Mouse (Mus musculus) hindbrain, embryonic 13.5 days (tissue): ENCODE measurements around the gene Wdpcp. TPM values are rescaled to one million over a fixed set of nuclear protein-coding genes. Genes with fewer than 3 reads are reported as not detected.

Experiments
- ATAC-seq: fragments of 200-750 bp; cut with Nextera tagmentation; 2 replicates; pipeline ENCODE4 v1.8.0; 2017; ENCODE audit warnings: moderate TSS enrichment; ENCODE audit not compliant: low FRiP score
- H3K27ac ChIP-seq: fragments of 300-500 bp; sonication (generic); 2 replicates; pipeline ENCODE4 v1.5.1; 2015; ENCODE audit warnings: inconsistent platforms, mild to moderate bottlenecking, moderate library complexity
- H3K27me3 ChIP-seq: fragments of 300-500 bp; sonication (generic); 2 replicates; pipeline ENCODE4 v1.6.1; 2015; ENCODE audit warnings: mild to moderate bottlenecking, inconsistent platforms
- H3K36me3 ChIP-seq: fragments of 300-500 bp; sonication (generic); 2 replicates; pipeline ENCODE4 v1.6.1; 2015; ENCODE audit warnings: mild to moderate bottlenecking, inconsistent platforms
- H3K4me1 ChIP-seq: fragments of 300-500 bp; sonication (generic); replicated peaks from 2 replicates; pipeline ENCODE4 v1.6.1; 2015; ENCODE audit warnings: inconsistent platforms
- H3K4me2 ChIP-seq: fragments of 300-500 bp; sonication (generic); 2 replicates; pipeline ENCODE4 v1.6.1; 2015; ENCODE audit warnings: inconsistent platforms, mild to moderate bottlenecking, moderate library complexity
- H3K4me3 ChIP-seq: fragments of 300-500 bp; sonication (generic); 2 replicates; pipeline ENCODE4 v1.5.1; 2015; ENCODE audit warnings: mild to moderate bottlenecking, inconsistent platforms
- H3K9ac ChIP-seq: fragments of 300-500 bp; sonication (generic); 2 replicates; pipeline ENCODE4 v1.6.1; 2015; ENCODE audit warnings: mild to moderate bottlenecking, inconsistent platforms
- H3K9me3 ChIP-seq: fragments of 300-500 bp; sonication (generic); 2 replicates; pipeline ENCODE4 v1.6.1; 2016; ENCODE audit warnings: inconsistent platforms
- WGBS: fragments of 180-500 bp; shearing (Covaris S2); methylation state at CpG from one replicate; pipeline ENCODE4 v1.1.7; 2015; 5-methylcytosine and 5-hydroxymethylcytosine counted together
- polyA plus RNA-seq: library from polyadenylated mRNA; unstranded; fragments of >200 nt; fragmentation: Nextera tagmentation; extraction: Ambion mirVana; gene quantifications from 2 replicates; pipeline ENCODE4 v1.2.1, GENCODE M21; 2015

Gene Wdpcp
- polyA plus RNA-seq, 1 experiment from 2014 or later = 11.8 TPM

DNA sequence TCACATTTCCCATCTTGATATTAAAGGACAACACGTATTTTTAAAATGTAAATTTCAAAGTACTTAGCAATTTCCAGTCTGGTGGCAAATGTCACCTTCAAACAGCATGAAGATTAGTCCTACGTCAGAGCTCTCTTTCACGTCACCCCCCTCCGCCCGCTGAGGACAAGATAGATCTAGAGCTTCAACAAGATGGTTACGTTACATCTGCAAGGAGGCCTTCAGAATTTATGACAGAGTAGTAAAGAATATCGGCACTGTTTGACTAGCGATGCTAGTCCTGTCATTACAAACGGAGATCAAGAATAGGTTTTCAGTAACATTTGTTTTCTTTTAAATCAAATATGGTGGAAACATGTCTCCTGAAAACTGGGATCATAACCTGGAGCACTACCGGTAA lies 1.1 kb upstream of the Wdpcp start:
- H3K4me2 ChIP-seq = peak overlapping the region; percentile 81
- peaks cover 28% of the 10 kb centered on the region for H3K4me1 ChIP-seq
- peak overlapping the region; percentile 81 for H3K9ac ChIP-seq
- H3K36me3 ChIP-seq = peaks cover 8% of the 10 kb centered on the region
- no peaks in the 10 kb centered on the region for H3K9me3 ChIP-seq
- peak overlapping the region; percentile 90 for H3K27ac ChIP-seq
- H3K27me3 ChIP-seq = no peaks in the 10 kb centered on the region
- H3K4me3 ChIP-seq = peak overlapping the region; percentile 81
- 10% methylated on average over 10 of the region's 10 CpGs for WGBS
- ATAC-seq = no peak

DNA sequence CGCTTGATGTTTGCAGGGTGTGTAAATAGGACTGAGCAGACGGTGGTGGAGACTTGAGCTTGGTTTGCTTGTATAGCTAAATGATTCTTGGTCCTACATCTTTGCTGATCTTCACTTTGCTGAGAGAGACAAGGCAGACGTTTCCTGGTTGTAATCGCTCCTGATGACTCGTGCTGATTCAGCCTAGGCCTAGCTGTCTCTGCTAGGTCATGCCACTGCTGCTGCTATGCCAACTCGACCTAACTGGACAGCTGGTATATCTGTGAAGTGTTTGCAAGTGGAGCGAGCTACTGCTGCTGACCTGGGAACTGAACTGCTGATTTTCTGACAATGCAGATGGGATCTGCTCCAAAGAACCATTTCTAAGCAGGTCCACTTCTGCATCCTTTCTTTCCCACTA lies 9.4 kb downstream of the Wdpcp start:
- Histone ChIP-seq H3K9ac (no peak overlapping the region), H3K27ac (no peak overlapping the region), H3K4me3 (no peak overlapping the region), H3K36me3 (no peaks in the 10 kb centered on the region), H3K9me3 (no peaks in the 10 kb centered on the region), H3K27me3 (no peaks in the 10 kb centered on the region), H3K4me2 (no peak overlapping the region), H3K4me1 (no peaks in the 10 kb centered on the region)
- 81% methylated on average over 7 of the region's 7 CpGs for WGBS
- no peak for ATAC-seq

DNA sequence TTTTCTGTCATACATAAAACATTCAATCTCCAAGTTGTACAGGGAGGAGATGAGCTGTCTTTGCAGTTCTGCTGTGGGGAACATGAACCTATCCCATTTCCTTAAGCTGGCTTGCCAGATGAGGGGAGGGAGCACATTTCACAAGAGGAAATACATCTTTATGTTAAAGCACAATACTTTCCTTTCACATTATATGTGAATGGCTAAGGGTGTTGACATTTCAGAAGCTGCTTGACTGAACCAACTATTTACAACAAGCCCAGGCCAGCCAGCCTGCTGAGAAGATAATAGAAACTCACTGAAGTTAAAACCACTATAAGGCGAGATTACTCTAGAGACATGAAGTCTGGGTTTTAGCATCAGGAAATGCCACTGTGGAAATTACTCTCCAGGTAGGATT lies 11.3 kb downstream of the Wdpcp start:
- H3K9me3 ChIP-seq = no peaks in the 10 kb centered on the region
- H3K36me3 ChIP-seq = no peaks in the 10 kb centered on the region
- no peak for ATAC-seq
- no peak overlapping the region for H3K9ac ChIP-seq
- H3K27ac ChIP-seq = no peak overlapping the region
- H3K4me3 ChIP-seq = no peak overlapping the region
- no peaks in the 10 kb centered on the region for H3K27me3 ChIP-seq
- 64% methylated on average over 1 of the region's 1 CpGs for WGBS
- H3K4me1 ChIP-seq = no peaks in the 10 kb centered on the region
- no peak overlapping the region for H3K4me2 ChIP-seq

DNA sequence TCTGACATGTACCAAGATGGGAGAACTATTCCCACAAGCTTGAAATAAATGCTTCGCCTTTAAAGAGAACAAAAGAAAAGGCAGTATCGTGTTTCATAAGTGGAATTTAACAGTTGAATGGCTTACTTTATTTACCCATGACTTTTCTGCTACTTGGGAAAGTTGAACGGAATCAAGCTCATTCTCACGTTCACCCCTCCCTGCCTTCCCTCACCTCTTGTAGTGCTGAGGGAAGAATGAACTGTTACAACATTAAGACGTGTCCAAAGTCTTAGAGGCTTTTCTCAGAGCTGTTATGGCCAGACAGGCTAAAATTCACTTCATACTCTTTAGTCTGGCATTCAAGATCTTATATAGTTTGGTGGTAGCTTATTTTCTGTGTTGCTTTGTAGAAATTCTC lies 30.5 kb downstream of the Wdpcp start:
- no peaks in the 10 kb centered on the region for H3K27me3 ChIP-seq
- no peaks in the 10 kb centered on the region for H3K4me1 ChIP-seq
- H3K9ac ChIP-seq = no peak overlapping the region
- 68% methylated on average over 5 of the region's 5 CpGs for WGBS
- no peak overlapping the region for H3K4me2 ChIP-seq
- H3K27ac ChIP-seq = no peak overlapping the region
- H3K4me3 ChIP-seq = no peak overlapping the region
- no peaks in the 10 kb centered on the region for H3K9me3 ChIP-seq
- ATAC-seq = no peak
- H3K36me3 ChIP-seq = no peaks in the 10 kb centered on the region

DNA sequence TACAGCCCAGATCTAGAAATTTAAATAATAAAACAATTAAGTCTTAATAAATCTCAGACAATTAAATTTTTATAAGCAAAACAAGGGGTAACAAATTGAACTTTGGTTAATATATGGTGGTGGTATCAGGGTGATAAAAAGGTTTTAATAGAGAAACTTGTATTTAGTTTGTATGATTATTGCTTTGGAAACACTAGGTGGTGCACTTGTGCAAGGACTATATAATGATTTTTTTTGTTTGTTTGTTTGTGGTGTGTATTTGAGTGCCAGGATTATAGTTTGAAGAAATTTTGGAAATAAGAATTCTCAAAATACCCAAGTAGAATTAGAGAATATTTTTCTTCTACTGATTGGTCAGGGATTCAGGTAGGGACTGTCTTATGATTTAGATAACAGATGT lies 43.9 kb downstream of the Wdpcp start:
- H3K36me3 ChIP-seq = no peaks in the 10 kb centered on the region
- ATAC-seq = no peak
- no peak overlapping the region for H3K4me3 ChIP-seq
- H3K27ac ChIP-seq = no peak overlapping the region
- H3K4me1 ChIP-seq = no peaks in the 10 kb centered on the region
- H3K9ac ChIP-seq = no peak overlapping the region
- no peaks in the 10 kb centered on the region for H3K9me3 ChIP-seq
- H3K4me2 ChIP-seq = no peak overlapping the region
- no peaks in the 10 kb centered on the region for H3K27me3 ChIP-seq

DNA sequence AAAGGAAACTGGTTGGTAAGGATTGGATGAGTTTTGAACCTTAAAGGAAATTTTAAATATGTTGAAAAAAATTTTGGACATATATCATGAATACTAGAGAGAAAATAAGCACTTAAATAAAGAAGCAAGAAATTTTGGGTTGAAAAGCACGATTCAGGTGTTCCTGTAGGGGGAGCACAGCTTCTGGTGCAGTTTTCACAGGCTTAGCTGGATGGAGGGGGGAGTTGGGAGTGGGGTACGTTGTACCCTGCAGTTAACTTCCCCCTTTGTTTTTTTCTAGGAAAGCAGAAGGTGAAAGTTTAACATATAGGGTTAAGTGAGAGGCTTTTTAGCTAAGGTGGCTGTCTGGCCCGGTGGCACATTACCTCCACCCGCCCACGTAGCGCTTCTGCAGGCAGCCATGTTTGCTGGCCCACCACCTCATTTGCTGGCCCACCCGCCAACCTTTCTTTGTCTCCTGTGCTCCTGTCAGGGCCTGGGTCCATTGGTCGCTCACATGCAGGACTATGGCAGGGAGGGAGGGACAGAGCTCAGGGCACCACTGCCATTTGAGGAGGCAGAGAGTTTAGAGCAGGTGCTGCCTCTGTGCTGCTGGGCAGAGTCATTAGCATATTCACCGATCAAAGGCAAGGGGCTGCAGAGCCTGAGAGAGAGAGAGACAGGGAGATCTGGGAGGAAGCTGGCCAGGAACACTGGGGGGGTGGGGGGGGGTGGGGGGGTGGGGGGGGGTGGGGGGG lies 62.3 kb downstream of the Wdpcp start:
- H3K27me3 ChIP-seq = no peaks in the 10 kb centered on the region
- H3K4me1 ChIP-seq = no peaks in the 10 kb centered on the region
- no peak overlapping the region for H3K27ac ChIP-seq
- no peak overlapping the region for H3K9ac ChIP-seq
- H3K9me3 ChIP-seq = no peaks in the 10 kb centered on the region
- H3K4me2 ChIP-seq = no peak overlapping the region
- no peaks in the 10 kb centered on the region for H3K36me3 ChIP-seq
- 60% methylated on average over 9 of the region's 9 CpGs for WGBS
- ATAC-seq = no peak
- no peak overlapping the region for H3K4me3 ChIP-seq

DNA sequence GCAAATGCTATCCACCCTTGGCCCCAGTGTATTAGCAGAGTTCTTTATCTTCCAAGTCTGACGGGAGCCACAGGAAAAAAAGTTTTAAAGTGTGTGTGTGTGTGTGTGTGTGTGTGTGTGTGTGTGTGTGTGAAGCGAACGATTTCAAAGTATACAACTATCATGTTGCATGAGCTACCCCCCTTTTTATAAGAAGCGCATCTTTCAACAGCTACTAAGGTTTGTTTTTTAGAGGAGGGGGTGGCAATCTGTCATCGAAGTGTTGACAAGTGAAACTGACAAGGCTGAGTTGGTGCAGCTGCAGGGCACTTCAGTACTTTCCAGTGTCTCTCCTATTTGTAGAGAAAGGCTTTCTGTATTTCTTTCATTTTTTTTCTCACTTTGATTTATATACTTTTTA lies 66.3 kb downstream of the Wdpcp start:
- H3K27me3 ChIP-seq = no peaks in the 10 kb centered on the region
- no peaks in the 10 kb centered on the region for H3K36me3 ChIP-seq
- H3K9me3 ChIP-seq = no peaks in the 10 kb centered on the region
- H3K27ac ChIP-seq = no peak overlapping the region
- H3K4me2 ChIP-seq = no peak overlapping the region
- ATAC-seq = no peak
- 76% methylated on average over 5 of the region's 5 CpGs for WGBS
- no peaks in the 10 kb centered on the region for H3K4me1 ChIP-seq
- no peak overlapping the region for H3K4me3 ChIP-seq
- no peak overlapping the region for H3K9ac ChIP-seq

DNA sequence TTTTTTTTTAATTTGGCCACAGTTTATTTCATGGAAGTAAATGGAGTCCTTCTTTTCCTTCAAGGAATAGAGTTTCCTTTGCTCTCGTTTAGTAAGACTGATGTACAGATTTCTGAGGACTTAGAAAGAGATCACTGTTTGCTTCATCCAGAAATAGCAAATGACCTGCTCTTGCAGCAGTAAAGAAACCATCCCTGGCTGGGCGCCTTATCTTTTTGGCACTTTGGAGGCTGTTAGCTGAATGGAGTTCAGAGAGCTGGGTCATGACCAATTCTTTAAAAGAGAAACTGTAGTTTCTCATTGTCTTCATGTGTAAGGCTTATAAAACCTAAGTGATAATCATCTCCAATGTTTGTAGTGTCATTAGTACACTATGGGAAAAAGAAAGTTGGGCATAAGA lies 67.5 kb downstream of the Wdpcp start:
- Histone ChIP-seq H3K27ac (no peak overlapping the region), H3K4me2 (no peak overlapping the region), H3K36me3 (no peaks in the 10 kb centered on the region), H3K4me3 (no peak overlapping the region), H3K4me1 (no peaks in the 10 kb centered on the region), H3K9me3 (no peaks in the 10 kb centered on the region), H3K27me3 (no peaks in the 10 kb centered on the region), H3K9ac (no peak overlapping the region)
- 80% methylated on average over 2 of the region's 2 CpGs for WGBS
- ATAC-seq = no peak

DNA sequence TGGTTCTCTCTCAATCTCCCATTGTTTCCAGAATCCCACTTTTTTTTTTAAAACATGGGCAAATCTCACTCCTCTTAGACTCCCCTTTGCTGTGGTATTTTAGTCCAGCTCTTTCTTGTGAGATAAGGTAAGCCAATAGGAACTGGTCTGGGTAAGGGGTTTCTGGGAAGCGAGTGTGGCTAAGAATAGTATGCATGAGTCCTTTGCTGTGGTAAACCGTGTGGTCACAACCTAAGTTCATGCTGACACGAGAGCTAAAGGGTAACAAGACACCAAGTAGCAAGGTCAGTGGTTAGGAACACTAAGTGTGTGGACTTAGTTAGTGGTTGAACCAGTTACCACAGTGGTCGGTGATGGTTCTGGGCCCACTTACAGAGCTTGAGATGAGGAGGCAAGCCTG lies 72.2 kb downstream of the Wdpcp start:
- Histone ChIP-seq H3K4me1 (no peaks in the 10 kb centered on the region), H3K4me3 (no peak overlapping the region), H3K4me2 (no peak overlapping the region), H3K36me3 (no peaks in the 10 kb centered on the region), H3K27ac (no peak overlapping the region), H3K27me3 (no peaks in the 10 kb centered on the region), H3K9ac (no peak overlapping the region), H3K9me3 (no peaks in the 10 kb centered on the region)
- no peak for ATAC-seq
- 90% methylated on average over 4 of the region's 4 CpGs for WGBS

DNA sequence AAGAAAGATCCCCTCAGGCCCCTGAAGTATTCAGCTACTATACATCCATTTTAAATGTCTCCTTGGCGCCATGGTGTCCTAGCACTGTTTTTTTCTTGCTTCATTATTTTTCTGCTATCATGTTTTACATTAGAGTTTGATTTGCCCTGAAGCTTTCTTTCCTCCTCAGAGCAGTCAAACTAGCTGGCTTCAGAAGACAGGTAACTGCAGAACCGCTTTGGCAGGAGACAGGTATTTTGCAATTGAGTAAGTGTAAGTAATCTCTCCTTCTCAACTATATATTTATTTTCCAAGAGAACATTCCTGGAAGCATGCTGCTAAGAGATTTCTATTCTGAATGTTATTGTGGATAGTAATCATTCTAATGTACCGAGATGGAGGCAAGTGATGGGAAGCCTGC lies 74.1 kb downstream of the Wdpcp start:
- Histone ChIP-seq H3K9ac (no peak overlapping the region), H3K4me2 (no peak overlapping the region), H3K9me3 (no peaks in the 10 kb centered on the region), H3K36me3 (no peaks in the 10 kb centered on the region), H3K4me3 (no peak overlapping the region), H3K4me1 (no peaks in the 10 kb centered on the region), H3K27me3 (no peaks in the 10 kb centered on the region), H3K27ac (no peak overlapping the region)
- WGBS = 87% methylated on average over 3 of the region's 3 CpGs
- ATAC-seq = no peak

DNA sequence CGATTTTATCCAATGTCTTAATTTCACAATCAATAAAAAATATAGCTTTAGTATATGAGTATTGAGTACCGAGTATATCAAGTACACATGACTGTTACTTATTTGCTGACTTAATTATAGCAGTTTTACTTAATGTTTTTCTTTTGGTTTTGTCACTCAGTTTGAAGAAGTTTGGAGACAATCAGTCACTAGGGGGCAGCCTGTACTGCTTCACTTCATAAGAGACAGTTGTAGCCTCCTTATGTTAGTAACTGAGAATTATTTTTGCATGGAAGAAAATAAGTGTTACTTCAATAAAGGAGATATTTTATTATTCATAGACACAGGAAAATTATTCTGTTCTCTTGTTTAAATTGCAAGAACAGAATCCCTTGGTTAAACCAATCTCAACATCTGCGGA lies 87.0 kb downstream of the Wdpcp start:
- Histone ChIP-seq H3K9ac (no peak overlapping the region), H3K27me3 (no peaks in the 10 kb centered on the region), H3K4me1 (no peaks in the 10 kb centered on the region), H3K9me3 (no peaks in the 10 kb centered on the region), H3K36me3 (no peaks in the 10 kb centered on the region), H3K4me2 (no peak overlapping the region), H3K27ac (no peak overlapping the region), H3K4me3 (no peak overlapping the region)
- ATAC-seq = no peak
- WGBS = 83% methylated on average over 3 of the region's 3 CpGs

DNA sequence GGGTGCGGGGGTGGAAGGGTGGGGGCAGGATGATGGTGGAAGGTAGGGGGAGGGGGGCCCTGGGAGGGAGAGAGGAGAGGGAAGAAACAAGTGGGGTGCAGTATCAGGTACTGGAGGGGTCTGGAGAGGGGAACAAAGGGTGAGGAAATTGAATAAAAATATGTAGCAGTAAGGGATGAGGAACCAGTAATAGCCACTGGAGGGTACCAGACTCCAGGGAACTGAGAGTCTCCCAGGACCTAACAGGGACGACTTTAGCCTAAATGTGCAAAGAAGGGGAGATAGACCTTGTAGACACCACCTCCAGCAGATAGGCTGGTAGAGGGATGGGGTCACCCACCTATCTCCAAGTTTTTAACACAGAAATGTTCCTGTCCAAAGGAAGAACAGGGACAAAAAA lies 105.0 kb downstream of the Wdpcp start:
- Histone ChIP-seq H3K27ac (no peak overlapping the region), H3K36me3 (no peaks in the 10 kb centered on the region), H3K9me3 (no peaks in the 10 kb centered on the region), H3K4me1 (no peaks in the 10 kb centered on the region), H3K4me2 (no peak overlapping the region), H3K4me3 (no peak overlapping the region), H3K27me3 (no peaks in the 10 kb centered on the region), H3K9ac (no peak overlapping the region)
- no peak for ATAC-seq
- WGBS = 78% methylated on average over 2 of the region's 2 CpGs

DNA sequence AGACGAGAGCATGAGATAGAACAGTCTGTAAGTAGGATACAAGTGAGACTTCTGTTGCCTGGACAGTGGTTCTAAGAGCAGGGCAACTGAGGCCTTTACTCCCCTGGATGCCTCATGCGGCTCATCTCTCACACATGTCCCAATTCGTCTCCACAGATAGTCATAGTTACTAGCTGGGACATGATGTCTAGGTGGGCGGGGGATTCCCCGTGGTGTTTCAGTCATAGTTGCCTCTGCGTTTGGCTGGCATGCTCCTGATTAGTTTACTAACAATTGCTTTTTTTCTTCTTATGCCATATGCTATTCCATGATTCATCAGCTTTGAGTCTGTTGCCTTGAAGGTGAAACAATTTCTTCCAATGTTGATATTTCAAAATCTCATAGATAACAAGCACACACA lies 116.4 kb downstream of the Wdpcp start:
- Histone ChIP-seq H3K9me3 (no peaks in the 10 kb centered on the region), H3K27ac (no peak overlapping the region), H3K4me3 (no peak overlapping the region), H3K4me2 (no peak overlapping the region), H3K27me3 (no peaks in the 10 kb centered on the region), H3K9ac (no peak overlapping the region), H3K36me3 (no peaks in the 10 kb centered on the region), H3K4me1 (no peaks in the 10 kb centered on the region; the same call in 1 of the 2 replicates)
- no peak for ATAC-seq
- 88% methylated on average over 6 of the region's 6 CpGs for WGBS
